Mouse (Mus musculus) left cerebral cortex, postnatal 10 days (tissue): ENCODE data around the gene Tlk1. TPM values are rescaled to one million over a fixed set of nuclear protein-coding genes. Genes with fewer than 3 reads are reported as not detected.
"Not testable (repeated sequence)": the region's sequence is repeated elsewhere in the genome, so short reads cannot be mapped to it uniquely, and the experiment has no call there.

Source experiments
- DNase-seq, 2 experiments: peaks; one replicate each; pipeline ENCODE4 v3.0.0; 2021 to 2022; ENCODE audit warnings: low spot score in 2 of 2, mixed read lengths in 1 of 2; ENCODE audit errors: extremely low spot score in 1 of 2
- intact Hi-C: fragments of 180-260 bp; cut with DNase I; formaldehyde crosslinking; loops from one replicate; pipeline ENCODE4 v1.15.1; 2025
- total RNA-seq, 2 experiments: library from RNA; stranded (reverse); gene quantifications; 2 replicates each; pipeline ENCODE4 v1.2.3; 2021

The Tlk1 gene
- total RNA-seq, 2 experiments from 2014 or later: 89.3 to 92.4 TPM

- DNase-seq: no peak
- intact Hi-C loops: no loop called here
Observed at GRCm38 (mm10) chr2:70806020-70806419, 19.5 kb downstream of the Tlk1 start.

GRCm38 (mm10) chr2:70803696-70804095, 21.8 kb downstream of the Tlk1 start:
- intact Hi-C loops, DNase-seq: not testable (repeated sequence)

GRCm38 (mm10) chr2:70802658-70803057, 22.9 kb downstream of the Tlk1 start:
- intact Hi-C loops: no loop called here
- DNase-seq: peak in 1 of 2 experiments; percentile 37

- no peak for DNase-seq
- intact Hi-C loops: no loop called here
Observed at GRCm38 (mm10) chr2:70801543-70801942, 24.0 kb downstream of the Tlk1 start.

GRCm38 (mm10) chr2:70800396-70800795, 25.1 kb downstream of the Tlk1 start:
- intact Hi-C loops: no loop called here
- no peak for DNase-seq

- intact Hi-C loops: no loop called here
- no peak for DNase-seq
Observed at GRCm38 (mm10) chr2:70793276-70793675, 32.3 kb downstream of the Tlk1 start.

- intact Hi-C loops: no loop called here
- no peak for DNase-seq
Observed at GRCm38 (mm10) chr2:70790246-70790645, 35.3 kb downstream of the Tlk1 start.

- intact Hi-C loops: no loop called here
- no peak for DNase-seq
Observed at GRCm38 (mm10) chr2:70789331-70789730, 36.2 kb downstream of the Tlk1 start.

GRCm38 (mm10) chr2:70784447-70784846, 41.1 kb downstream of the Tlk1 start:
- no peak for DNase-seq
- intact Hi-C loops: loop anchor here (5.0 kb wide), 2 partner anchors 38 to 253 kb away; no protein-coding TSS in a partner anchor

GRCm38 (mm10) chr2:70783504-70783903, 42.0 kb downstream of the Tlk1 start:
- no peak for DNase-seq
- intact Hi-C loops: loop anchor here (5.0 kb wide), 2 partner anchors 39 to 254 kb away; no protein-coding TSS in a partner anchor

- intact Hi-C loops: loop anchor here (5.0 kb wide), 2 partner anchors 43 to 258 kb away; no protein-coding TSS in a partner anchor
- DNase-seq: no peak
Observed at GRCm38 (mm10) chr2:70779634-70780033, 45.9 kb downstream of the Tlk1 start.

- intact Hi-C loops: no loop called here
- DNase-seq: no peak
Observed at GRCm38 (mm10) chr2:70776744-70777143, 48.8 kb downstream of the Tlk1 start.

- DNase-seq: no peak
- intact Hi-C loops: no loop called here
Observed at GRCm38 (mm10) chr2:70764734-70765133, 60.8 kb downstream of the Tlk1 start.

GRCm38 (mm10) chr2:70762741-70763140, 62.8 kb downstream of the Tlk1 start:
- no peak for DNase-seq
- intact Hi-C loops: no loop called here

- no peak for DNase-seq
- intact Hi-C loops: no loop called here
Observed at GRCm38 (mm10) chr2:70752149-70752548, 73.4 kb downstream of the Tlk1 start.

- intact Hi-C loops: no loop called here
- no peak for DNase-seq
Observed at GRCm38 (mm10) chr2:70751655-70752054, 73.9 kb downstream of the Tlk1 start.

GRCm38 (mm10) chr2:70742588-70742987, 82.9 kb downstream of the Tlk1 start:
- intact Hi-C loops: no loop called here
- DNase-seq: no peak

- intact Hi-C loops: no loop called here
- no peak for DNase-seq
Observed at GRCm38 (mm10) chr2:70741901-70742300, 83.6 kb downstream of the Tlk1 start.

- intact Hi-C loops: no loop called here
- DNase-seq: no peak
Observed at GRCm38 (mm10) chr2:70736008-70736407, 89.5 kb downstream of the Tlk1 start.

GRCm38 (mm10) chr2:70735534-70735933, 90.0 kb downstream of the Tlk1 start:
- intact Hi-C loops: no loop called here
- no peak for DNase-seq

GRCm38 (mm10) chr2:70727089-70727488, 98.4 kb downstream of the Tlk1 start:
- intact Hi-C loops: no loop called here

More at GRCm38 (mm10) chr2:70727089-70727488, 98.4 kb downstream of the Tlk1 start:
- no peak for DNase-seq
